Mouse (Mus musculus): ENCODE results near the gene Soga1.
A peak's percentile ranks its signal among the peaks of the same experiment; 100 is the strongest.

The Soga1 gene

GRCm38 (mm10) chr2:156980059-156980458, 99.0 kb downstream of the Soga1 start:
- no peak for DNase-seq

- DNase-seq = no peak
Measured at GRCm38 (mm10) chr2:156976711-156977110, 102.3 kb downstream of the Soga1 start.

- DNase-seq = peak in 1 of 2 experiments; percentile 7
Measured at GRCm38 (mm10) chr2:156974967-156975366, 104.1 kb downstream of the Soga1 start.

GRCm38 (mm10) chr2:156973316-156974100, 105.5 kb downstream of the Soga1 start:
- DNase-seq = no peak

GRCm38 (mm10) chr2:156970253-156970652, 108.8 kb downstream of the Soga1 start:
- DNase-seq = no peak

- DNase-seq = no peak
Measured at GRCm38 (mm10) chr2:156968501-156968900, 110.6 kb downstream of the Soga1 start.

GRCm38 (mm10) chr2:156967388-156967787, 111.7 kb downstream of the Soga1 start:
- peak in 1 of 2 experiments; percentile 6 for DNase-seq
